Mouse (Mus musculus) lung, postnatal 0 days (tissue): ENCODE results near the gene Sdr39u1.

ENCODE experiments used
- CTCF ChIP-seq: IDR thresholded peaks from 2 replicates; pipeline ENCODE4 v1.5.1; 2016; ENCODE audit warnings: antibody characterized with exemption, mild to moderate bottlenecking
- EP300 ChIP-seq: IDR thresholded peaks from 2 replicates; pipeline ENCODE4 v1.6.1; 2016; ENCODE audit warnings: antibody characterized with exemption, mild to moderate bottlenecking, control low read depth

GRCm38 (mm10) chr14:55929263-55929997 lies 29.3 kb upstream of the Sdr39u1 start:
- TF ChIP-seq EP300 = no peak
- no peak for TF ChIP-seq CTCF
